Mouse (Mus musculus): ENCODE data around the gene Alkbh4. TPM values are rescaled to one million over a fixed set of nuclear protein-coding genes. Genes with fewer than 3 reads are reported as not detected.
"Not testable (repeated sequence)": the region's sequence is repeated elsewhere in the genome, so short reads cannot be mapped to it uniquely, and the experiment has no call there.

Gene Alkbh4
- polyA plus RNA-seq, 1 experiment from 2014 or later = 15.3 TPM

GRCm38 (mm10) chr5:136146936-136147335 is 11.0 kb downstream of the Alkbh4 start:
- H3K27me3 ChIP-seq (replicated peaks) = no peaks in the 10 kb centered on the region
- no peaks in the 10 kb centered on the region for H3K9me3 ChIP-seq
- H3K9ac ChIP-seq = no peak overlapping the region
- no peak for ATAC-seq
- H3K4me1 ChIP-seq (replicated peaks) = no peaks in the 10 kb centered on the region
- H3K4me3 ChIP-seq (replicated peaks) = no peak overlapping the region
- H3K36me3 ChIP-seq = no peaks in the 10 kb centered on the region
- 75% methylated on average over 1 of the region's 1 CpGs for WGBS
- no peak overlapping the region for H3K4me2 ChIP-seq (replicated peaks)
- H3K27ac ChIP-seq = no peak overlapping the region

GRCm38 (mm10) chr5:136147704-136148103 is 11.8 kb downstream of the Alkbh4 start:
- ATAC-seq = no peak
- no peak overlapping the region for H3K27ac ChIP-seq
- H3K4me2 ChIP-seq (replicated peaks) = no peak overlapping the region
- no peaks in the 10 kb centered on the region for H3K27me3 ChIP-seq (replicated peaks)
- H3K36me3 ChIP-seq = no peaks in the 10 kb centered on the region
- H3K4me1 ChIP-seq (replicated peaks) = no peaks in the 10 kb centered on the region
- no peak overlapping the region for H3K9ac ChIP-seq
- H3K4me3 ChIP-seq (replicated peaks) = no peak overlapping the region
- WGBS = 78% methylated on average over 8 of the region's 8 CpGs
- no peaks in the 10 kb centered on the region for H3K9me3 ChIP-seq

- H3K9ac ChIP-seq; H3K4me1 ChIP-seq (replicated peaks); H3K4me2 ChIP-seq (replicated peaks); H3K4me3 ChIP-seq (replicated peaks); H3K9me3 ChIP-seq; ATAC-seq; H3K36me3 ChIP-seq; H3K27me3 ChIP-seq (replicated peaks); H3K27ac ChIP-seq: not testable (repeated sequence)
- WGBS = 62% methylated on average over 5 of the region's 5 CpGs
These were observed 13.2 kb downstream of the Alkbh4 start for GRCm38 (mm10) chr5:136149134-136149576.

- Histone ChIP-seq H3K9ac (no peak overlapping the region), H3K9me3 (no peaks in the 10 kb centered on the region), H3K27me3 (replicated peaks) (no peaks in the 10 kb centered on the region), H3K36me3 (no peaks in the 10 kb centered on the region), H3K4me2 (replicated peaks) (no peak overlapping the region), H3K4me3 (replicated peaks) (no peak overlapping the region), H3K27ac (no peak overlapping the region), H3K4me1 (replicated peaks) (no peaks in the 10 kb centered on the region)
- no peak for ATAC-seq
- WGBS = 69% methylated on average over 8 of the region's 8 CpGs
These were observed 16.4 kb downstream of the Alkbh4 start for GRCm38 (mm10) chr5:136152365-136152764.

GRCm38 (mm10) chr5:136155399-136155798 is 19.5 kb downstream of the Alkbh4 start:
- Histone ChIP-seq H3K4me3 (replicated peaks) (no peak overlapping the region), H3K27me3 (replicated peaks) (no peaks in the 10 kb centered on the region), H3K36me3 (no peaks in the 10 kb centered on the region), H3K4me1 (replicated peaks) (no peaks in the 10 kb centered on the region), H3K27ac (no peak overlapping the region), H3K9me3 (no peaks in the 10 kb centered on the region), H3K9ac (no peak overlapping the region), H3K4me2 (replicated peaks) (no peak overlapping the region)
- WGBS = 83% methylated on average over 5 of the region's 5 CpGs
- no peak for ATAC-seq

- not testable (repeated sequence) for H3K4me2 ChIP-seq (replicated peaks); H3K27me3 ChIP-seq (replicated peaks); H3K9ac ChIP-seq; H3K4me3 ChIP-seq (replicated peaks); ATAC-seq; H3K9me3 ChIP-seq; H3K4me1 ChIP-seq (replicated peaks); H3K27ac ChIP-seq; H3K36me3 ChIP-seq
- 83% methylated on average over 11 of the region's 12 CpGs for WGBS
These were observed 24.1 kb downstream of the Alkbh4 start for GRCm38 (mm10) chr5:136160084-136160483.

- no peak overlapping the region for H3K4me2 ChIP-seq (replicated peaks)
- no peaks in the 10 kb centered on the region for H3K4me1 ChIP-seq (replicated peaks)
- 84% methylated on average over 11 of the region's 11 CpGs for WGBS
- no peak for ATAC-seq
- no peak overlapping the region for H3K9ac ChIP-seq
- H3K27ac ChIP-seq = no peak overlapping the region
- no peak overlapping the region for H3K4me3 ChIP-seq (replicated peaks)
- no peaks in the 10 kb centered on the region for H3K36me3 ChIP-seq
- H3K27me3 ChIP-seq (replicated peaks) = no peaks in the 10 kb centered on the region
- no peaks in the 10 kb centered on the region for H3K9me3 ChIP-seq
These were observed 28.0 kb downstream of the Alkbh4 start for GRCm38 (mm10) chr5:136163807-136164474.

- H3K9me3 ChIP-seq = no peaks in the 10 kb centered on the region
- ATAC-seq = no peak
- no peaks in the 10 kb centered on the region for H3K36me3 ChIP-seq
- H3K4me3 ChIP-seq (replicated peaks) = no peak overlapping the region
- no peak overlapping the region for H3K4me2 ChIP-seq (replicated peaks)
- no peak overlapping the region for H3K9ac ChIP-seq
- no peaks in the 10 kb centered on the region for H3K27me3 ChIP-seq (replicated peaks)
- H3K27ac ChIP-seq = no peak overlapping the region
- peaks cover 2% of the 10 kb centered on the region; the same call in 1 of the 2 replicates for H3K4me1 ChIP-seq (replicated peaks)
- 81% methylated on average over 8 of the region's 8 CpGs for WGBS
These were observed 29.3 kb downstream of the Alkbh4 start for GRCm38 (mm10) chr5:136165246-136165645.

GRCm38 (mm10) chr5:136167296-136167695 is 31.4 kb downstream of the Alkbh4 start:
- Histone ChIP-seq H3K36me3 (no peaks in the 10 kb centered on the region), H3K9ac (no peak overlapping the region), H3K9me3 (no peaks in the 10 kb centered on the region), H3K4me1 (replicated peaks) (peaks cover 17% of the 10 kb centered on the region), H3K4me2 (replicated peaks) (no peak overlapping the region), H3K4me3 (replicated peaks) (no peak overlapping the region), H3K27me3 (replicated peaks) (no peaks in the 10 kb centered on the region), H3K27ac (no peak overlapping the region)
- 89% methylated on average over 4 of the region's 4 CpGs for WGBS
- ATAC-seq = no peak

GRCm38 (mm10) chr5:136168071-136168470 is 32.1 kb downstream of the Alkbh4 start:
- 96% methylated on average over 3 of the region's 3 CpGs for WGBS

GRCm38 (mm10) chr5:136169626-136170511 is 33.9 kb downstream of the Alkbh4 start:
- H3K36me3 ChIP-seq = no peaks in the 10 kb centered on the region
- H3K9ac ChIP-seq = peak overlapping the region; percentile 50
- peak overlapping the region; percentile 90 for H3K4me2 ChIP-seq (replicated peaks)
- WGBS = 14% methylated on average over 14 of the region's 15 CpGs
- ATAC-seq = peak; percentile 57
- peaks cover 24% of the 10 kb centered on the region for H3K4me1 ChIP-seq (replicated peaks)
- no peaks in the 10 kb centered on the region for H3K27me3 ChIP-seq (replicated peaks)
- H3K4me3 ChIP-seq (replicated peaks) = peak overlapping the region; percentile 52
- H3K27ac ChIP-seq = 0 out of 2 replicates have a peak overlapping the region, but pooled peaks have one; percentile 9
- H3K9me3 ChIP-seq = no peaks in the 10 kb centered on the region

More at GRCm38 (mm10) chr5:136168071-136168470, 32.1 kb downstream of the Alkbh4 start:
- Histone ChIP-seq H3K9me3 (no peaks in the 10 kb centered on the region), H3K27ac (no peak overlapping the region), H3K36me3 (no peaks in the 10 kb centered on the region), H3K27me3 (replicated peaks) (no peaks in the 10 kb centered on the region), H3K4me3 (replicated peaks) (no peak overlapping the region), H3K9ac (no peak overlapping the region), H3K4me1 (replicated peaks) (peaks cover 18% of the 10 kb centered on the region), H3K4me2 (replicated peaks) (no peak overlapping the region)
- no peak for ATAC-seq

GRCm38 (mm10) chr5:136170512-136171362 is 34.8 kb downstream of the Alkbh4 start, which contains the start of gene Orai2:
Gene Orai2, minus strand, starts transcription at chr5:136170713.
- H3K27me3 ChIP-seq (replicated peaks) = no peaks in the 10 kb centered on the region
- H3K9me3 ChIP-seq = no peaks in the 10 kb centered on the region
- H3K36me3 ChIP-seq = no peaks in the 10 kb centered on the region
- H3K27ac ChIP-seq = peak within 1 kb of the TSS; percentile 71
- H3K9ac ChIP-seq = peak within 1 kb of the TSS; percentile 50
- peaks cover 24% of the 10 kb centered on the region for H3K4me1 ChIP-seq (replicated peaks)
- H3K4me2 ChIP-seq (replicated peaks) = peak within 1 kb of the TSS; percentile 90
- ATAC-seq = peak; percentile 84
- peak within 1 kb of the TSS; percentile 52 for H3K4me3 ChIP-seq (replicated peaks)
- WGBS = 3% methylated on average over 49 of the region's 49 CpGs
